Mouse (Mus musculus): Measurements from ENCODE around the gene Steap3.

DNA sequence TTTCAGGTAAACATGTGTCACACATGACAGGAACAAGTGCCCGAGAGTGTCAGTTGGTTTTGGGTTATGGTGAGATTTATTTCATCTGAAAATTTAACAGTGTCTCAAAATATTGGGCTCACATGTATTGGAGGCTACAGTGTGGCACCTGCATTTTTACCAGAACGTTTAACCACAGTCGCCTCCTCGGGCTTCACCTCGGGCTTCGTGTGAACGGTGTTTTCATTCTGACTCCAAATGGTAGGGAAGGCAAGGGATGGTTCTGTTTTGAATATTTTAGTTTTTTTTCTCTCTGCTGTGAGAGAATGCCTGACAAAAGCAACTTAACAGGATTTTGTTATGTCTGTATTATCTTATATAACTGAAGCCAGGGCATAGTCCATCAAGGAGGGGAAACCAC is 103.8 kb downstream of the Steap3 start:
- TF ChIP-seq CTCF (IDR thresholded peaks at IDR 0.05; ENCODE audit: low read depth, low read length) (no peak), POLR2A (IDR thresholded peaks at IDR 0.05; ENCODE audit: extremely low read depth, insufficient read depth, low read length) (no peak)

Data from liver, adult 2 months (tissue).